Mouse (Mus musculus) MEL (cell line): Measurements from ENCODE around the gene Top3b. TPM values are rescaled to one million over a fixed set of nuclear protein-coding genes. Genes with fewer than 3 reads are reported as not detected.

Source experiments
- DNase-seq: peaks from one replicate; pipeline ENCODE4 v3.0.0; 2011; ENCODE audit warnings: low read depth, low spot score
- H3K27ac ChIP-seq: 2 replicates; pipeline ENCODE4 v1.5.1; 2012; ENCODE audit warnings: low read depth, mild to moderate bottlenecking, control low read depth, low read length, moderate library complexity; ENCODE audit not compliant: control insufficient read depth
- H3K27me3 ChIP-seq, 2 experiments: fragments of 150-350 bp in 1 of 2; sonication (generic) in 1 of 2; 2 replicates each; pipeline ENCODE4 v1.6.1; 2012; ENCODE audit warnings: low read length in 2 of 2, mild to moderate bottlenecking in 2 of 2, improper control_type of control experiment in 1 of 2, moderate library complexity in 1 of 2; ENCODE audit not compliant: insufficient read depth in 2 of 2, control insufficient read depth in 1 of 2
- H3K36me3 ChIP-seq, 2 experiments: 2 replicates each; pipeline ENCODE4 v1.6.1; 2012 to 2014; ENCODE audit warnings: low read length in 2 of 2, improper control_type of control experiment in 1 of 2, inconsistent platforms in 1 of 2, mild to moderate bottlenecking in 1 of 2; ENCODE audit not compliant: insufficient read depth in 2 of 2, control insufficient read depth in 1 of 2
- H3K4me1 ChIP-seq, 2 experiments: fragments of 150-350 bp in 1 of 2; sonication (generic) in 1 of 2; 2 replicates each; pipeline ENCODE4 v1.6.1; 2012; ENCODE audit warnings: low read length in 2 of 2, improper control_type of control experiment in 1 of 2, mild to moderate bottlenecking in 1 of 2; ENCODE audit not compliant: insufficient read depth in 2 of 2, control insufficient read depth in 1 of 2
- H3K4me3 ChIP-seq, 2 experiments: fragments of 150-350 bp in 1 of 2; sonication (generic) in 1 of 2; 2 replicates each; pipeline ENCODE4 v1.5.1; 2012; ENCODE audit warnings: low read depth in 2 of 2, low read length in 2 of 2, mild to moderate bottlenecking in 2 of 2, moderate library complexity in 2 of 2, control low read depth in 1 of 2, improper control_type of control experiment in 1 of 2; ENCODE audit not compliant: control insufficient read depth in 1 of 2, insufficient read depth in 1 of 2
- H3K79me2 ChIP-seq: 2 replicates; pipeline ENCODE4 v1.6.1; 2012; ENCODE audit warnings: mild to moderate bottlenecking, low read length, moderate library complexity; ENCODE audit not compliant: control insufficient read depth, poor library complexity, insufficient read depth
- H3K9ac ChIP-seq: 2 replicates; pipeline ENCODE4 v1.6.1; 2012; ENCODE audit warnings: low read depth, mild to moderate bottlenecking, control low read depth, low read length, moderate library complexity; ENCODE audit not compliant: control insufficient read depth, poor library complexity, severe bottlenecking
- H3K9me3 ChIP-seq: fragments of 150-350 bp; sonication (generic); replicated peaks from 2 replicates; pipeline ENCODE4 v1.6.1; 2012; ENCODE audit warnings: mild to moderate bottlenecking, low read length, improper control_type of control experiment, moderate library complexity; ENCODE audit not compliant: insufficient read depth
- CHD1 ChIP-seq: IDR thresholded peaks from 2 replicates; pipeline ENCODE4 v1.6.1; 2012; ENCODE audit warnings: low read depth, mild to moderate bottlenecking, inconsistent platforms, low read length, improper control_type of control experiment
- GABPA ChIP-seq: IDR thresholded peaks from 2 replicates; pipeline ENCODE4 v1.6.1; 2012; ENCODE audit warnings: low read depth, mild to moderate bottlenecking, inconsistent platforms, low read length, improper control_type of control experiment, moderate library complexity
- GATA1 ChIP-seq: IDR thresholded peaks from 2 replicates; pipeline ENCODE4 v1.6.1; 2011; ENCODE audit warnings: low read depth, low read length, improper control_type of control experiment
- MAFK ChIP-seq: IDR thresholded peaks from 2 replicates; pipeline ENCODE4 v1.6.1; 2011; ENCODE audit warnings: low read depth, mild to moderate bottlenecking, low read length, improper control_type of control experiment, borderline replicate concordance
- MAX ChIP-seq: IDR thresholded peaks from 2 replicates; pipeline ENCODE4 v1.6.1; 2011; ENCODE audit warnings: low read length, improper control_type of control experiment
- MAZ ChIP-seq: IDR thresholded peaks from 2 replicates; pipeline ENCODE4 v1.6.1; 2012; ENCODE audit warnings: low read depth, mild to moderate bottlenecking, inconsistent platforms, low read length, improper control_type of control experiment
- MEF2A ChIP-seq: IDR thresholded peaks from 2 replicates; pipeline ENCODE4 v1.6.1; 2014; ENCODE audit warnings: low read depth, mild to moderate bottlenecking, inconsistent platforms, low read length, improper control_type of control experiment; ENCODE audit not compliant: poor library complexity, insufficient replicate concordance, severe bottlenecking; ENCODE audit errors: extremely low read depth
- MYC ChIP-seq: IDR thresholded peaks from 2 replicates; pipeline ENCODE4 v1.6.1; 2011; ENCODE audit warnings: low read depth, mild to moderate bottlenecking, low read length, improper control_type of control experiment, moderate library complexity
- NRF1 ChIP-seq: IDR thresholded peaks from 2 replicates; pipeline ENCODE4 v1.6.1; 2014; ENCODE audit warnings: low read depth, mild to moderate bottlenecking, inconsistent platforms, low read length, improper control_type of control experiment, moderate library complexity; ENCODE audit not compliant: poor library complexity, insufficient read depth, severe bottlenecking
- POLR2AphosphoS2 ChIP-seq: IDR thresholded peaks from 2 replicates; pipeline ENCODE4 v1.6.1; 2011; ENCODE audit warnings: low read length, improper control_type of control experiment
- RAD21 ChIP-seq: IDR thresholded peaks from 2 replicates; pipeline ENCODE4 v1.6.1; 2011; ENCODE audit warnings: mild to moderate bottlenecking, low read depth, low read length, improper control_type of control experiment
- RCOR1 ChIP-seq: IDR thresholded peaks from 2 replicates; pipeline ENCODE4 v1.6.1; 2012; ENCODE audit warnings: low read depth, mild to moderate bottlenecking, inconsistent platforms, low read length, improper control_type of control experiment
- SIN3A ChIP-seq: IDR thresholded peaks from 2 replicates; pipeline ENCODE4 v1.6.1; 2012; ENCODE audit warnings: low read length, improper control_type of control experiment, inconsistent platforms
- SMC3 ChIP-seq: IDR thresholded peaks from 2 replicates; pipeline ENCODE4 v1.6.1; 2011; ENCODE audit warnings: low read depth, low read length, improper control_type of control experiment
- TAL1 ChIP-seq: IDR thresholded peaks from 2 replicates; pipeline ENCODE4 v1.6.1; 2012; ENCODE audit warnings: mild to moderate bottlenecking, inconsistent platforms, low read length, moderate library complexity, mixed read lengths
- TBP ChIP-seq: IDR thresholded peaks from 2 replicates; pipeline ENCODE4 v1.8.0; 2011; ENCODE audit warnings: low read depth, low read length, improper control_type of control experiment
- TCF12 ChIP-seq: IDR thresholded peaks from 2 replicates; pipeline ENCODE4 v1.6.1; 2014; ENCODE audit warnings: low read depth, mild to moderate bottlenecking, inconsistent platforms, low read length, improper control_type of control experiment, moderate library complexity
- UBTF ChIP-seq: IDR thresholded peaks from 2 replicates; pipeline ENCODE4 v1.6.1; 2012; ENCODE audit warnings: low read depth, mild to moderate bottlenecking, inconsistent platforms, low read length, improper control_type of control experiment, moderate library complexity, borderline replicate concordance; ENCODE audit not compliant: insufficient read depth
- USF2 ChIP-seq, 2 experiments: IDR thresholded peaks; 2 replicates each; pipeline ENCODE4 v1.6.1; 2011 to 2012; ENCODE audit warnings: improper control_type of control experiment in 2 of 2, low read length in 2 of 2, borderline replicate concordance in 1 of 2, inconsistent platforms in 1 of 2, low read depth in 1 of 2, mild to moderate bottlenecking in 1 of 2; ENCODE audit not compliant: insufficient read depth in 1 of 2
- ZMIZ1 ChIP-seq: IDR thresholded peaks from 2 replicates; pipeline ENCODE4 v1.6.1; 2012; ENCODE audit warnings: low read depth, mild to moderate bottlenecking, inconsistent platforms, low read length, improper control_type of control experiment, moderate library complexity
- ZNF384 ChIP-seq: IDR thresholded peaks from 2 replicates; pipeline ENCODE4 v1.6.1; 2012; ENCODE audit warnings: low read depth, mild to moderate bottlenecking, inconsistent platforms, low read length, improper control_type of control experiment
- polyA plus RNA-seq, 2 experiments: library from polyadenylated mRNA; stranded (reverse) in 1 of 2; unstranded in 1 of 2; fragments of >175 nt in 1 of 2; fragments of >200 nt in 1 of 2; gene quantifications; 2 replicates each; pipeline versions ENCODE4 v1.2.1 to v1.2.4; 2012; ENCODE audit warnings: low replicate concordance in 2 of 2, low read depth in 1 of 2; ENCODE audit not compliant: insufficient read length in 2 of 2, insufficient read depth in 1 of 2, missing spikeins in 1 of 2
- total RNA-seq: library from RNA; depleted of rRNA; stranded (reverse); fragments of 300-350 nt; gene quantifications from 2 replicates; pipeline ENCODE4 v1.2.3, GENCODE M21; 2012

Top3b gene
- total and polyA plus RNA-seq, 3 experiments: 50.5 to 93.2 TPM; not detected in 1

DNA sequence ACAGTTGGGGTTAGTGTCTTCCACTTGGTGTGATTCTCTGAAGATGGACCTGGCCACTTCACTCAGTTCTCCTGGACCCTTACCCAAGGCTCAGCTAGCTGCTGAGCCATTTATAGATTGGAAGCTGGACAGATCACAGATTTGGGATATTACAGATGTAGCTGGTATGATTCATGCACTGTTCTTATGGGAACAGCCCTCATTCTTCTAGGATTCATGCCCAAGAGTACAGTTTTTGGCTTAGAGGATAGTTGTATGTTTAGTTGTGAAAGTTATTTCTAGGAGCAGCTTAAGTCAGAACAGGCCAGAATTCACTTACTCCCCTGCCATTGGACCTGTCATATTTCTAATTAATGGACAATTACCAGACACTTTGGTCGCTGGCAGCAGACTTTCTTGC, 42.9 kb downstream of the Top3b start:
- H3K27ac ChIP-seq: no peak overlapping the region
- TF ChIP-seq MAZ: no peak
- no peak for TF ChIP-seq ZMIZ1
- no peak for TF ChIP-seq MAX
- no peak for TF ChIP-seq TCF12
- TF ChIP-seq MYC: no peak
- no peak for TF ChIP-seq RAD21
- TF ChIP-seq USF2 (IDR thresholded peaks at IDR 0.05; ENCODE audit: borderline replicate concordance in 1 of 2, insufficient read depth in 1 of 2, low read depth in 1 of 2, low read length in 2 of 2): no peak
- TF ChIP-seq MEF2A: no peak
- TF ChIP-seq RCOR1: no peak
- TF ChIP-seq SIN3A: no peak
- no peak for TF ChIP-seq GATA1
- no peak for TF ChIP-seq TAL1
- no peak for TF ChIP-seq SMC3
- TF ChIP-seq CHD1: no peak
- no peak for TF ChIP-seq UBTF
- no peak for TF ChIP-seq POLR2AphosphoS2
- TF ChIP-seq MAFK: no peak
- TF ChIP-seq TBP: no peak
- no peak for TF ChIP-seq GABPA
- H3K27me3 ChIP-seq: no peaks in the 10 kb centered on the region
- no peaks in the 10 kb centered on the region for H3K79me2 ChIP-seq
- no peaks in the 10 kb centered on the region for H3K9me3 ChIP-seq
- no peak overlapping the region for H3K9ac ChIP-seq
- no peak for DNase-seq
- H3K4me3 ChIP-seq: no peak overlapping the region
- peaks cover 0 to 2% of the 10 kb centered on the region in 2 experiments; a peak in 2 of 4 replicates for H3K36me3 ChIP-seq
- H3K4me1 ChIP-seq: no peaks in the 10 kb centered on the region

DNA sequence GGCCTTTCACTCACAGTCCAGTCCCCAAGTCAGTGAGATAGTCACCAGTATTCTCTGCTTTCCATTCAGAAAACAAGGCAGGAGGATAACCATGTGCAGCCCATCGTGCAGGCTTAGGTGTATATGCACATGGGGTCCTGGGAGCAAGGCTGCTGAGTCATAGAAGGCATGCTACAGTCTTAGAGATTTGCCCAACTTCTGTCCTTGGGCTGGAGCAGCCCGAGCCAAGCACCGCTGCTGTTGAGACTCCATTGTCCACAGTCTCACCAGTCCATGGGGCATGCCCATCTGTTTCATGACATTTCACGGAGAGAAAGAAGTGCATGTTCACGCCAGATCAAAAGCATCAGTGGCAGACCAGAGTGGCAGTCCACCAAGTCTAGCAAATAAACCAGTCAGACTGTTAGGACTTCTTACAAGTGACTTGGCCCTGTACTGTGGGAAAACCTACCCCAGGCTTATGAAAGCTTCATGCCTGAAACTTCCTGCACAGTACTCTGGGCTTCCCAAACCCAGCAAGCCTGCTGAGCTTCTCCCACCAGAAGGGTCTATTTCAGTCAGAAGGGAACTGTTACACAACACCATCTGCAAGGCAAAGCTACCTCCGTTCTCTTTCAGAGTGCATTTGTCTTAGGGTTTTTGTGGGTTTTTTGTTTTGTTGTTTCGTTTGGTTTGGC, 48.0 kb downstream of the Top3b start:
- Histone ChIP-seq H3K9me3 (no peaks in the 10 kb centered on the region), H3K9ac (no peak overlapping the region), H3K27ac (no peak overlapping the region), H3K4me3 (no peak overlapping the region), H3K4me1 (no peaks in the 10 kb centered on the region), H3K27me3 (no peaks in the 10 kb centered on the region), H3K79me2 (no peaks in the 10 kb centered on the region), H3K36me3 (peaks cover 0 to 2% of the 10 kb centered on the region in 2 experiments; a peak in 2 of 4 replicates)
- no peak for DNase-seq
- TF ChIP-seq NRF1 (no peak), ZNF384 (no peak)
